Mouse (Mus musculus): ENCODE data around the gene Msantd2. TPM values are rescaled to one million over a fixed set of nuclear protein-coding genes. Genes with fewer than 3 reads are reported as not detected.

Msantd2 gene
- polyA plus RNA-seq, 1 experiment from 2014 or later: 35.8 TPM

DNA sequence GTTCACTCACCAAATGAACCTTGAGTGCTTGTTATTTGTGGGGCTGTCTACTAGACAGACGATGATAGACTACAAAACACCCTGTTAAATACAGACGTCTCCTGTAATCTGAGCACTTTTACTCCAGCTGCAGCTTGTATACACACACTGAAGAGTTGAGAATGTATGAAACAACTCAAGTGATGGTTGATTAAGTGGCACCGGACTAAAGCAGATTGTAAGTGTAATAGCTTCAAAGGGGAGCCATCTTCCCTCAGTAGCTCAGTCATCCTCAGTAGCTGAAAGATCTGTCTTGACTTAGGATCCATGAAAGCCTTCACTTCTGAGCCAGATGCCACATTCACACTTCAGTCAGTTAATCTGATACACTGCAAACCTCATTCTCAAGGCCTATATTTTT is 6.6 kb downstream of the Msantd2 start:
- Histone ChIP-seq H3K4me1 (ENCODE audit: control insufficient read depth, insufficient read depth, low read length) (no peaks in the 10 kb centered on the region), H3K9ac (ENCODE audit: low read length) (no peak overlapping the region), H3K36me3 (ENCODE audit: control insufficient read depth, insufficient read depth, low read length) (no peaks in the 10 kb centered on the region), H3K4me3 (ENCODE audit: low read depth, low read length) (no peak overlapping the region), H3K27ac (ENCODE audit: low read depth, low read length) (no peak overlapping the region), H3K9me3 (ENCODE audit: control insufficient read depth, low read length) (no peaks in the 10 kb centered on the region), H3K4me2 (no peak overlapping the region), H3K27me3 (ENCODE audit: control insufficient read depth, insufficient read depth, low read length) (no peaks in the 10 kb centered on the region)
- 77% methylated on average over 3 of the region's 3 CpGs for WGBS
- ATAC-seq (ENCODE audit: low FRiP score): no peak
- no peak for DNase-seq (ENCODE audit: low spot score, missing footprints)

GRCm38 (mm10) chr9:37496325-37496724 is 7.2 kb downstream of the Msantd2 start:
- Histone ChIP-seq H3K36me3 (ENCODE audit: control insufficient read depth, insufficient read depth, low read length) (no peaks in the 10 kb centered on the region), H3K27me3 (ENCODE audit: control insufficient read depth, insufficient read depth, low read length) (no peaks in the 10 kb centered on the region), H3K4me2 (no peak overlapping the region), H3K4me3 (ENCODE audit: low read depth, low read length) (no peak overlapping the region), H3K27ac (ENCODE audit: low read depth, low read length) (no peak overlapping the region), H3K4me1 (ENCODE audit: control insufficient read depth, insufficient read depth, low read length) (no peaks in the 10 kb centered on the region), H3K9ac (ENCODE audit: low read length) (no peak overlapping the region), H3K9me3 (ENCODE audit: control insufficient read depth, low read length) (no peaks in the 10 kb centered on the region)
- no peak for ATAC-seq (ENCODE audit: low FRiP score)
- no peak for DNase-seq (ENCODE audit: low spot score, missing footprints)

- DNase-seq (ENCODE audit: low spot score, missing footprints) (no peak), ATAC-seq (ENCODE audit: low FRiP score) (no peak)
- H3K27ac ChIP-seq (ENCODE audit: low read depth, low read length): no peak overlapping the region
- no peaks in the 10 kb centered on the region for H3K9me3 ChIP-seq (ENCODE audit: control insufficient read depth, low read length)
- H3K27me3 ChIP-seq (ENCODE audit: control insufficient read depth, insufficient read depth, low read length): no peaks in the 10 kb centered on the region
- H3K4me3 ChIP-seq (ENCODE audit: low read depth, low read length): no peak overlapping the region
- H3K4me2 ChIP-seq: no peak overlapping the region
- 77% methylated on average over 3 of the region's 3 CpGs for WGBS
- H3K36me3 ChIP-seq (ENCODE audit: control insufficient read depth, insufficient read depth, low read length): no peaks in the 10 kb centered on the region
- no peaks in the 10 kb centered on the region for H3K4me1 ChIP-seq (ENCODE audit: control insufficient read depth, insufficient read depth, low read length)
- no peak overlapping the region for H3K9ac ChIP-seq (ENCODE audit: low read length)
Observed at GRCm38 (mm10) chr9:37500201-37500600, 11.1 kb downstream of the Msantd2 start.

DNA sequence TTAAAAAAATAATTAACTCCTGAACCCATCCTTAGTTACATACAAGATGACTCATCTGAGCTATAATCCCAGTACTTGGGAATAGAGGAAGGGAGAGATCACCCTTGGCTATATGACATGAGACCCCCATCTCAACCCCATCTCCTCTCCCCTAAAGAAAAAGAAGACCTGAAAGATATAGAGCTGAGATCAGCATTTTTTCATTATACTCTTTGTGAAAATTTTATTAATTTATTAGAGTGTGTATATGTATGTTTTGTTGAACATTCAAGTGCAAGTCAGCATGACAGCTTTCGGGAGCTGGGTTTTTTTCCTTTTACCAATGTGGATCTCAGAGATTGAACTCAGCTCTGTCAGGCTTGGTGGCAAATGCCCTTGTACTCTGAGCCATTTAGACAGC is 12.1 kb downstream of the Msantd2 start:
- no peak for DNase-seq (ENCODE audit: low spot score, missing footprints)
- Histone ChIP-seq H3K27ac (ENCODE audit: low read depth, low read length) (no peak overlapping the region), H3K9me3 (ENCODE audit: control insufficient read depth, low read length) (no peaks in the 10 kb centered on the region), H3K4me1 (ENCODE audit: control insufficient read depth, insufficient read depth, low read length) (no peaks in the 10 kb centered on the region), H3K4me2 (no peak overlapping the region), H3K36me3 (ENCODE audit: control insufficient read depth, insufficient read depth, low read length) (no peaks in the 10 kb centered on the region), H3K4me3 (ENCODE audit: low read depth, low read length) (no peak overlapping the region), H3K9ac (ENCODE audit: low read length) (no peak overlapping the region), H3K27me3 (ENCODE audit: control insufficient read depth, insufficient read depth, low read length) (no peaks in the 10 kb centered on the region)
- ATAC-seq (ENCODE audit: low FRiP score): no peak
- 92% methylated on average over 1 of the region's 1 CpGs for WGBS

DNA sequence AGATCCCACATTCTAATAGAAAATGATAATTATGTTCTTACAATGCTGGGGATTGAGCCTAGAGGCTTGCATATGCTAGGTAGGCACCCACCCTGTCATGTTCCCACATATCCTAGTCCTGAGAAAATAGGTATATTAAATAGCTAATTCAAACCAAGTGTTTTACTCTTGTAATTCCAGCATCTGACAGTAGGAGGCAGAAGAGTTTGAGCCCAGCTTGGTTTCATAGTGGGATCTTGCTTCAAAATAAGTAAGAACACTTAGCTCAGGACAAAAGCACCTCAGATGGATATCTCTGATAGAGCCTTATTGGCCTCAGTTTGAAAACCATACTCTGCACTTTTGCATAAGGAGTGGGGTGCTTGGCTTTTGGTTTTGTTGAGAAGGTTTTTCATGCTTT is 15.2 kb downstream of the Msantd2 start:
- DNase-seq (ENCODE audit: low spot score, missing footprints) (no peak), ATAC-seq (ENCODE audit: low FRiP score) (no peak)
- no peaks in the 10 kb centered on the region for H3K27me3 ChIP-seq (ENCODE audit: control insufficient read depth, insufficient read depth, low read length)

DNA sequence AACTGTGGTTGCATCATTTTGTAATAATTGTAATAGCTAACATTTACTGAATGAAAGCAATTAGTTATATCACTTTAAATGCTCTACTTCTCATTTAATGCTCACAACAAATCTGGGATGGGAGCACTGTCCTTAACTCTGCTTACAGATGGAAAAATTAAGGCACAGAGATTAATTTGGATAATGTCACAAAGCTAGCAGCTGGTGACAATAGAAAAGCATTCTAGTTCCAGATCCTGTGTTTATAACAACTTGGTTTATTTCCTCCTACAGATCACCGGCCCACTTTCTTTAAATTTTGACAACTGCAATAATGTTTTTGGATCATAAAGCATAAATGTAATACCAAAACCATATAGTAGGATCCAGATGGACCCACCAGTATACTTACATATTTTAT is 16.9 kb downstream of the Msantd2 start:
- H3K4me2 ChIP-seq: no peak overlapping the region
- 94% methylated on average over 1 of the region's 1 CpGs for WGBS
- H3K9me3 ChIP-seq (ENCODE audit: control insufficient read depth, low read length): no peaks in the 10 kb centered on the region
- H3K9ac ChIP-seq (ENCODE audit: low read length): no peak overlapping the region
- ATAC-seq (ENCODE audit: low FRiP score) (no peak), DNase-seq (ENCODE audit: low spot score, missing footprints) (peak; percentile 68)
- H3K27me3 ChIP-seq (ENCODE audit: control insufficient read depth, insufficient read depth, low read length): no peaks in the 10 kb centered on the region
- H3K4me1 ChIP-seq (ENCODE audit: control insufficient read depth, insufficient read depth, low read length): no peaks in the 10 kb centered on the region
- no peak overlapping the region for H3K4me3 ChIP-seq (ENCODE audit: low read depth, low read length)
- no peak overlapping the region for H3K27ac ChIP-seq (ENCODE audit: low read depth, low read length)
- H3K36me3 ChIP-seq (ENCODE audit: control insufficient read depth, insufficient read depth, low read length): no peaks in the 10 kb centered on the region

More for the DNA sequence above, 15.2 kb downstream of the Msantd2 start:
- Histone ChIP-seq H3K4me1 (ENCODE audit: control insufficient read depth, insufficient read depth, low read length) (no peaks in the 10 kb centered on the region), H3K9ac (ENCODE audit: low read length) (no peak overlapping the region), H3K36me3 (ENCODE audit: control insufficient read depth, insufficient read depth, low read length) (no peaks in the 10 kb centered on the region), H3K4me3 (ENCODE audit: low read depth, low read length) (no peak overlapping the region), H3K27ac (ENCODE audit: low read depth, low read length) (no peak overlapping the region), H3K9me3 (ENCODE audit: control insufficient read depth, low read length) (no peaks in the 10 kb centered on the region), H3K4me2 (no peak overlapping the region)

GRCm38 (mm10) chr9:37512097-37512496 is 23.0 kb downstream of the Msantd2 start:
- H3K36me3 ChIP-seq (ENCODE audit: control insufficient read depth, insufficient read depth, low read length): no peaks in the 10 kb centered on the region
- H3K4me3 ChIP-seq (ENCODE audit: low read depth, low read length): no peak overlapping the region
- ATAC-seq (ENCODE audit: low FRiP score) (no peak), DNase-seq (ENCODE audit: low spot score, missing footprints) (no peak)
- no peaks in the 10 kb centered on the region for H3K27me3 ChIP-seq (ENCODE audit: control insufficient read depth, insufficient read depth, low read length)
- H3K4me1 ChIP-seq (ENCODE audit: control insufficient read depth, insufficient read depth, low read length): no peaks in the 10 kb centered on the region
- no peak overlapping the region for H3K4me2 ChIP-seq
- no peak overlapping the region for H3K9ac ChIP-seq (ENCODE audit: low read length)
- H3K27ac ChIP-seq (ENCODE audit: low read depth, low read length): no peak overlapping the region
- 92% methylated on average over 2 of the region's 2 CpGs for WGBS
- no peaks in the 10 kb centered on the region for H3K9me3 ChIP-seq (ENCODE audit: control insufficient read depth, low read length)

DNA sequence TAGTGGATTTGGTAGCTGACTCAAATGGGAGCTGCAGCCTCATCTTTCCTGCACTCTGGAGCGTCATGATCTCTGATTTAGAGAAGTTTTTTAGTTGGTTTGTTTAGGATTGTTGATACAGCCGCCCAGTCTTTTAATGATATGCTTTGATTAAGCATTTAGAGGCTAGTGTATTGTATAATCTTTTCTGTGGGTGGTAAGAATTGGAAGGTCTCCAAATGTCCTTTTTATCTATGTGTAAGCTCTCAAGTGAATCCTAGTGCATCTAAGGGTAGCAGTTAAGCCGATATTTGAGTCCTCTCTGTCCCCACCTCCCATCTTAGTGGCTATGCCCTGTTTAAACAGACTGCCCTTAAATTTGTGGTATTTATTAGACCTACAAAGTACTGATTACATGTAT is 25.3 kb downstream of the Msantd2 start:
- Histone ChIP-seq H3K9ac (ENCODE audit: low read length) (no peak overlapping the region), H3K4me3 (ENCODE audit: low read depth, low read length) (no peak overlapping the region), H3K27me3 (ENCODE audit: control insufficient read depth, insufficient read depth, low read length) (no peaks in the 10 kb centered on the region), H3K9me3 (ENCODE audit: control insufficient read depth, low read length) (no peaks in the 10 kb centered on the region), H3K4me2 (no peak overlapping the region), H3K36me3 (ENCODE audit: control insufficient read depth, insufficient read depth, low read length) (peaks cover under 1% of the 10 kb centered on the region; the same call in 1 of the 2 replicates), H3K4me1 (ENCODE audit: control insufficient read depth, insufficient read depth, low read length) (no peaks in the 10 kb centered on the region), H3K27ac (ENCODE audit: low read depth, low read length) (no peak overlapping the region)
- ATAC-seq (ENCODE audit: low FRiP score): no peak
- WGBS: 91% methylated on average over 3 of the region's 3 CpGs
- DNase-seq (ENCODE audit: low spot score, missing footprints): no peak

GRCm38 (mm10) chr9:37517467-37517866 is 28.3 kb downstream of the Msantd2 start:
- 83% methylated on average over 1 of the region's 1 CpGs for WGBS
- DNase-seq (ENCODE audit: low spot score, missing footprints) (no peak), ATAC-seq (ENCODE audit: low FRiP score) (no peak)
- no peak overlapping the region for H3K9ac ChIP-seq (ENCODE audit: low read length)
- no peak overlapping the region for H3K4me2 ChIP-seq
- no peaks in the 10 kb centered on the region for H3K4me1 ChIP-seq (ENCODE audit: control insufficient read depth, insufficient read depth, low read length)
- no peaks in the 10 kb centered on the region for H3K9me3 ChIP-seq (ENCODE audit: control insufficient read depth, low read length)
- no peak overlapping the region for H3K27ac ChIP-seq (ENCODE audit: low read depth, low read length)
- peaks cover 9% of the 10 kb centered on the region; the same call in 1 of the 2 replicates for H3K36me3 ChIP-seq (ENCODE audit: control insufficient read depth, insufficient read depth, low read length)
- no peaks in the 10 kb centered on the region for H3K27me3 ChIP-seq (ENCODE audit: control insufficient read depth, insufficient read depth, low read length)
- no peak overlapping the region for H3K4me3 ChIP-seq (ENCODE audit: low read depth, low read length)

GRCm38 (mm10) chr9:37518991-37519390 is 29.9 kb downstream of the Msantd2 start:
- H3K27me3 ChIP-seq (ENCODE audit: control insufficient read depth, insufficient read depth, low read length): no peaks in the 10 kb centered on the region
- H3K4me2 ChIP-seq: no peak overlapping the region
- no peaks in the 10 kb centered on the region for H3K4me1 ChIP-seq (ENCODE audit: control insufficient read depth, insufficient read depth, low read length)
- H3K9ac ChIP-seq (ENCODE audit: low read length): no peak overlapping the region
- H3K9me3 ChIP-seq (ENCODE audit: control insufficient read depth, low read length): no peaks in the 10 kb centered on the region
- peaks cover 14% of the 10 kb centered on the region for H3K36me3 ChIP-seq (ENCODE audit: control insufficient read depth, insufficient read depth, low read length)
- ATAC-seq (ENCODE audit: low FRiP score) (no peak), DNase-seq (ENCODE audit: low spot score, missing footprints) (no peak)
- H3K27ac ChIP-seq (ENCODE audit: low read depth, low read length): no peak overlapping the region
- 96% methylated on average over 8 of the region's 8 CpGs for WGBS
- no peak overlapping the region for H3K4me3 ChIP-seq (ENCODE audit: low read depth, low read length)
